7 mouse cellular contexts compared by ENCODE assay signal in genomic region chr2:132847581-132847980, GRCm38 (mm10). TPM values are rescaled to one million over a fixed set of nuclear protein-coding genes. Genes with fewer than 3 reads are reported as not detected.
A peak's percentile ranks its signal among the peaks of the same experiment; 100 is the strongest.
DNase-seq lines count a peak whose midpoint lies in the region; ATAC-seq and TF ChIP-seq lines count a peak whose summit lies in the region.

No protein-coding gene starts in this region.

- H3K36me3 ChIP-seq in lung, embryonic 16.5 days (ENCODE audit: control insufficient read depth, insufficient read depth, low read length), result peaks cover 8% of the 10 kb centered on the region
- H3K36me3 ChIP-seq in hindbrain, embryonic 11.5 days (ENCODE audit: control insufficient read depth, insufficient read depth, low read length), result no peaks in the 10 kb centered on the region
- no peaks in the 10 kb centered on the region for H3K36me3 ChIP-seq in liver, embryonic 14.5 days (replicated peaks; ENCODE audit: control insufficient read depth, insufficient read depth, low read depth)

- DNase-seq in lung, postnatal 25 days (ENCODE audit: low spot score), result no peak
- peak; percentile 13 for DNase-seq in cerebellum, adult 9-11 months
- DNase-seq in hindbrain, embryonic 11.5 days (ENCODE audit: low spot score), result peak; percentile 5
- no peak for DNase-seq in liver, embryonic 14.5 days (ENCODE audit: low read depth in 3 of 3, low spot score in 3 of 3)
- peak; percentile 30 for DNase-seq in yolk sac, embryonic 10.5 days (ENCODE audit: low spot score)
- no peak for DNase-seq in thymus, postnatal 10 days (ENCODE audit: low spot score in 2 of 2)

- H3K27ac ChIP-seq in lung, embryonic 16.5 days (ENCODE audit: low read length), result no peak overlapping the region
- no peak overlapping the region for H3K27ac ChIP-seq in hindbrain, embryonic 11.5 days (ENCODE audit: low read depth, low read length)
- no peak overlapping the region for H3K27ac ChIP-seq in liver, embryonic 14.5 days

- TF ChIP-seq CTCF in liver, embryonic 14.5 days (IDR thresholded peaks at IDR 0.05; ENCODE audit: low read depth), result no peak

- no peaks in the 10 kb centered on the region for H3K9me3 ChIP-seq in lung, embryonic 16.5 days (ENCODE audit: control insufficient read depth, low read length)
- no peaks in the 10 kb centered on the region for H3K9me3 ChIP-seq in hindbrain, embryonic 11.5 days (ENCODE audit: control insufficient read depth, low read length)
- no peaks in the 10 kb centered on the region for H3K9me3 ChIP-seq in liver, embryonic 14.5 days (ENCODE audit: control insufficient read depth, low read length)

- peak overlapping the region; percentile 85 for H3K4me2 ChIP-seq in lung, embryonic 16.5 days (ENCODE audit: low read depth, low read length)
- H3K4me2 ChIP-seq in hindbrain, embryonic 11.5 days (replicated peaks; ENCODE audit: low read depth, low read length), result peak overlapping the region; percentile 78
- peak overlapping the region; percentile 79 for H3K4me2 ChIP-seq in liver, embryonic 14.5 days (ENCODE audit: low read depth)

- peak overlapping the region; percentile 98 for H3K4me3 ChIP-seq in lung, embryonic 16.5 days (ENCODE audit: low read length)
- H3K4me3 ChIP-seq in hindbrain, embryonic 11.5 days (ENCODE audit: low read depth, low read length), result peak overlapping the region; percentile 87
- peak overlapping the region; percentile 87 to 92 for H3K4me3 ChIP-seq in liver, embryonic 14.5 days (ENCODE audit: insufficient read depth in 1 of 2, low read depth in 2 of 2, low read length in 2 of 2)

- WGBS in lung, embryonic 16.5 days, result 17% methylated on average over 7 of the region's 7 CpGs
- 38% methylated on average over 7 of the region's 7 CpGs for WGBS in hindbrain, embryonic 11.5 days
- WGBS in liver, embryonic 14.5 days (ENCODE audit: insufficient replicate concordance), result 33% methylated on average over 7 of the region's 7 CpGs

- no peaks in the 10 kb centered on the region for H3K27me3 ChIP-seq in lung, embryonic 16.5 days (ENCODE audit: control insufficient read depth, insufficient read depth, low read depth, low read length)
- H3K27me3 ChIP-seq in hindbrain, embryonic 11.5 days (ENCODE audit: control insufficient read depth, insufficient read depth, low read length), result no peaks in the 10 kb centered on the region
- H3K27me3 ChIP-seq in liver, embryonic 14.5 days (ENCODE audit: control insufficient read depth, insufficient read depth, low read length), result no peaks in the 10 kb centered on the region

- TF ChIP-seq EP300 in liver, embryonic 14.5 days (IDR thresholded peaks at IDR 0.05; ENCODE audit: low read depth), result no peak

- peaks cover 11% of the 10 kb centered on the region for H3K4me1 ChIP-seq in lung, embryonic 16.5 days (replicated peaks; ENCODE audit: control insufficient read depth, insufficient read depth, low read length)
- H3K4me1 ChIP-seq in hindbrain, embryonic 11.5 days (replicated peaks; ENCODE audit: control insufficient read depth, insufficient read depth, low read length), result peaks cover 2% of the 10 kb centered on the region
- peaks cover 3 to 8% of the 10 kb centered on the region in 2 experiments; a peak in 3 of 4 replicates for H3K4me1 ChIP-seq in liver, embryonic 14.5 days (replicated peaks; ENCODE audit: control insufficient read depth in 2 of 2, insufficient read depth in 2 of 2, low read length in 1 of 2)

- H3K9ac ChIP-seq in lung, embryonic 16.5 days (ENCODE audit: low read length), result peak overlapping the region; percentile 91
- peak overlapping the region; percentile 85; the same call in 1 of the 2 replicates for H3K9ac ChIP-seq in hindbrain, embryonic 11.5 days (ENCODE audit: low read depth, low read length)
- peak overlapping the region; percentile 85 for H3K9ac ChIP-seq in liver, embryonic 14.5 days (replicated peaks)

- ATAC-seq in lung, embryonic 16.5 days (ENCODE audit: low read depth), result 0 out of 2 replicates have a peak, but pooled peaks have one; percentile 10
- no peak for ATAC-seq in hindbrain, embryonic 11.5 days (ENCODE audit: low FRiP score)
- ATAC-seq in liver, embryonic 14.5 days (ENCODE audit: insufficient read depth), result no peak

RNA-seq across cellular contexts. Expression of gene Crls1, which starts 1.1 kb away (rescaled TPM):
- 7.7 and 8.4 TPM in 2 replicates for polyA plus RNA-seq in lung, embryonic 16.5 days (2015; fragmentation: Nextera tagmentation; extraction: Ambion mirVana)
- polyA plus RNA-seq in hindbrain, embryonic 11.5 days (2014; fragmentation: Nextera tagmentation; extraction: Ambion mirVana), result 11.5 and 21.7 TPM in 2 replicates
- polyA plus RNA-seq in liver, embryonic 14.5 days (2012; rRNA removed), result 8.9 and 10.1 TPM in 2 replicates
- 9.0 and 14.3 TPM in 2 replicates for polyA plus RNA-seq in liver, embryonic 14.5 days (2014; fragmentation: Nextera tagmentation; extraction: Ambion mirVana)

RNA-seq across cellular contexts. Expression of gene Mcm8, which starts 31.6 kb away (rescaled TPM):
- polyA plus RNA-seq in lung, embryonic 16.5 days (2015; fragmentation: Nextera tagmentation; extraction: Ambion mirVana), result 13.8 TPM in 2 replicates
- polyA plus RNA-seq in hindbrain, embryonic 11.5 days (2014; fragmentation: Nextera tagmentation; extraction: Ambion mirVana), result 18.8 and 23.5 TPM in 2 replicates
- 2.8 and 4.5 TPM in 2 replicates for polyA plus RNA-seq in liver, embryonic 14.5 days (2012; rRNA removed)
- 6.9 and 7.5 TPM in 2 replicates for polyA plus RNA-seq in liver, embryonic 14.5 days (2014; fragmentation: Nextera tagmentation; extraction: Ambion mirVana)

RNA-seq across cellular contexts. Expression of gene Trmt6, which starts 31.7 kb away (rescaled TPM):
- polyA plus RNA-seq in lung, embryonic 16.5 days (2015; fragmentation: Nextera tagmentation; extraction: Ambion mirVana), result 21.6 and 21.8 TPM in 2 replicates
- polyA plus RNA-seq in hindbrain, embryonic 11.5 days (2014; fragmentation: Nextera tagmentation; extraction: Ambion mirVana), result 30.0 and 30.7 TPM in 2 replicates
- 5.4 and 8.3 TPM in 2 replicates for polyA plus RNA-seq in liver, embryonic 14.5 days (2012; rRNA removed)
- polyA plus RNA-seq in liver, embryonic 14.5 days (2014; fragmentation: Nextera tagmentation; extraction: Ambion mirVana), result 14.1 and 18.5 TPM in 2 replicates

RNA-seq across cellular contexts. Expression of gene Lrrn4, which starts 33.1 kb away (rescaled TPM):
- 6.3 and 7.3 TPM in 2 replicates for polyA plus RNA-seq in lung, embryonic 16.5 days (2015; fragmentation: Nextera tagmentation; extraction: Ambion mirVana)
- 0.35 TPM in 1 of 2 replicates, not detected in the other for polyA plus RNA-seq in hindbrain, embryonic 11.5 days (2014; fragmentation: Nextera tagmentation; extraction: Ambion mirVana)
- polyA plus RNA-seq in liver, embryonic 14.5 days (2012; rRNA removed), result 0.36 and 0.39 TPM in 2 replicates
- polyA plus RNA-seq in liver, embryonic 14.5 days (2014; fragmentation: Nextera tagmentation; extraction: Ambion mirVana), result 0.67 and 0.72 TPM in 2 replicates

Comparison
In these comparisons a context has a peak if more than half of its experiments do, and no peak if none do; other contexts are left out.
1. DNase-seq: peak in cerebellum, adult 9-11 months (single experiment), hindbrain, embryonic 11.5 days (single experiment) and yolk sac, embryonic 10.5 days (single experiment); none in lung, postnatal 25 days (single experiment), liver, embryonic 14.5 days (0 of 3) and thymus, postnatal 10 days (0 of 2).
2. Peak in every context shown above with its lines, with median percentiles within 50 percentile points of each other: H3K4me2 ChIP-seq, H3K4me3 ChIP-seq and H3K9ac ChIP-seq.